Mouse (Mus musculus): ENCODE measurements at regions not wholly inside any gene's neighbourhood (a gene's known extent, or its start where the extent isn't known, plus 50 kb on each side); places are given as distances from the start of the nearest gene placed in this dataset.

- DNase-seq (no peak), ATAC-seq (ENCODE audit: low FRiP score, low TSS enrichment) (no peak)
- no peak overlapping the region for H3K27ac ChIP-seq (replicated peaks; ENCODE audit: low read depth, low read length)
- no peak overlapping the region for H3K9ac ChIP-seq (replicated peaks; ENCODE audit: low read length)
- H3K4me3 ChIP-seq (replicated peaks; ENCODE audit: low read depth, low read length), result no peak overlapping the region
- WGBS, result 59% methylated on average over 5 of the region's 5 CpGs
- no peak overlapping the region for H3K4me2 ChIP-seq (ENCODE audit: low read length)
- no peaks in the 10 kb centered on the region for H3K27me3 ChIP-seq (ENCODE audit: control insufficient read depth, insufficient read depth, low read length)
- H3K36me3 ChIP-seq (ENCODE audit: control insufficient read depth, insufficient read depth, low read length), result no peaks in the 10 kb centered on the region
- no peaks in the 10 kb centered on the region for H3K9me3 ChIP-seq (ENCODE audit: control insufficient read depth, low read length)
- no peaks in the 10 kb centered on the region for H3K4me1 ChIP-seq (ENCODE audit: control insufficient read depth, insufficient read depth, low read length)
Observed at GRCm38 (mm10) chr9:113091881-113092280, 616.2 kb downstream of the Pdcd6ip start.

- no peak overlapping the region for H3K4me2 ChIP-seq (ENCODE audit: low read length)
- H3K9me3 ChIP-seq (ENCODE audit: control insufficient read depth, low read length), result no peaks in the 10 kb centered on the region
- ATAC-seq (ENCODE audit: low FRiP score, low TSS enrichment) (no peak), DNase-seq (no peak)
- H3K9ac ChIP-seq (replicated peaks; ENCODE audit: low read length), result no peak overlapping the region
- no peak overlapping the region for H3K27ac ChIP-seq (replicated peaks; ENCODE audit: low read depth, low read length)
- no peaks in the 10 kb centered on the region for H3K27me3 ChIP-seq (ENCODE audit: control insufficient read depth, insufficient read depth, low read length)
- H3K4me1 ChIP-seq (ENCODE audit: control insufficient read depth, insufficient read depth, low read length), result no peaks in the 10 kb centered on the region
- H3K36me3 ChIP-seq (ENCODE audit: control insufficient read depth, insufficient read depth, low read length), result no peaks in the 10 kb centered on the region
- WGBS, result 83% methylated on average over 10 of the region's 10 CpGs
- H3K4me3 ChIP-seq (replicated peaks; ENCODE audit: low read depth, low read length), result no peak overlapping the region
Observed at GRCm38 (mm10) chr9:113087786-113088185, 620.3 kb downstream of the Pdcd6ip start.

GRCm38 (mm10) chr9:113085281-113085810, 622.7 kb downstream of the Pdcd6ip start:
- no peak overlapping the region for H3K4me3 ChIP-seq (replicated peaks; ENCODE audit: low read depth, low read length)
- ATAC-seq (ENCODE audit: low FRiP score, low TSS enrichment), result no peak
- H3K4me1 ChIP-seq (ENCODE audit: control insufficient read depth, insufficient read depth, low read length), result no peaks in the 10 kb centered on the region
- 89% methylated on average over 5 of the region's 5 CpGs for WGBS
- no peaks in the 10 kb centered on the region for H3K27me3 ChIP-seq (ENCODE audit: control insufficient read depth, insufficient read depth, low read length)
- no peak overlapping the region for H3K9ac ChIP-seq (replicated peaks; ENCODE audit: low read length)
- H3K27ac ChIP-seq (replicated peaks; ENCODE audit: low read depth, low read length), result no peak overlapping the region
- H3K36me3 ChIP-seq (ENCODE audit: control insufficient read depth, insufficient read depth, low read length), result no peaks in the 10 kb centered on the region
- H3K9me3 ChIP-seq (ENCODE audit: control insufficient read depth, low read length), result no peaks in the 10 kb centered on the region
- DNase-seq, result no peak
- H3K4me2 ChIP-seq (ENCODE audit: low read length), result no peak overlapping the region

- no peak for ATAC-seq (ENCODE audit: low FRiP score, low TSS enrichment)
- Histone ChIP-seq H3K27me3 (ENCODE audit: control insufficient read depth, insufficient read depth, low read length) (no peaks in the 10 kb centered on the region), H3K9ac (replicated peaks; ENCODE audit: low read length) (no peak overlapping the region), H3K9me3 (ENCODE audit: control insufficient read depth, low read length) (no peaks in the 10 kb centered on the region), H3K4me1 (ENCODE audit: control insufficient read depth, insufficient read depth, low read length) (no peaks in the 10 kb centered on the region), H3K36me3 (ENCODE audit: control insufficient read depth, insufficient read depth, low read length) (no peaks in the 10 kb centered on the region), H3K4me3 (replicated peaks; ENCODE audit: low read depth, low read length) (no peak overlapping the region), H3K4me2 (ENCODE audit: low read length) (no peak overlapping the region), H3K27ac (replicated peaks; ENCODE audit: low read depth, low read length) (no peak overlapping the region)
- WGBS, result 78% methylated on average over 3 of the region's 3 CpGs
- DNase-seq, result no peak
Observed at GRCm38 (mm10) chr9:113074866-113075265, 633.2 kb downstream of the Pdcd6ip start.

- peak; percentile 32 for DNase-seq
- ATAC-seq (ENCODE audit: low FRiP score, low TSS enrichment), result no peak
- H3K27me3 ChIP-seq (ENCODE audit: control insufficient read depth, insufficient read depth, low read length), result no peaks in the 10 kb centered on the region
- H3K27ac ChIP-seq (replicated peaks; ENCODE audit: low read depth, low read length), result no peak overlapping the region
- no peak overlapping the region for H3K4me3 ChIP-seq (replicated peaks; ENCODE audit: low read depth, low read length)
- no peaks in the 10 kb centered on the region for H3K36me3 ChIP-seq (ENCODE audit: control insufficient read depth, insufficient read depth, low read length)
- H3K9ac ChIP-seq (replicated peaks; ENCODE audit: low read length), result no peak overlapping the region
- no peak overlapping the region for H3K4me2 ChIP-seq (ENCODE audit: low read length)
- no peaks in the 10 kb centered on the region for H3K9me3 ChIP-seq (ENCODE audit: control insufficient read depth, low read length)
- no peaks in the 10 kb centered on the region for H3K4me1 ChIP-seq (ENCODE audit: control insufficient read depth, insufficient read depth, low read length)
- 77% methylated on average over 11 of the region's 11 CpGs for WGBS
Observed at GRCm38 (mm10) chr9:113057415-113057814, 650.6 kb downstream of the Pdcd6ip start.

GRCm38 (mm10) chr9:113044556-113045178, 663.4 kb downstream of the Pdcd6ip start:
- Histone ChIP-seq H3K4me1 (ENCODE audit: control insufficient read depth, insufficient read depth, low read length) (no peaks in the 10 kb centered on the region), H3K9ac (replicated peaks; ENCODE audit: low read length) (no peak overlapping the region), H3K27ac (replicated peaks; ENCODE audit: low read depth, low read length) (no peak overlapping the region), H3K9me3 (ENCODE audit: control insufficient read depth, low read length) (no peaks in the 10 kb centered on the region; the same call in 1 of the 2 replicates), H3K36me3 (ENCODE audit: control insufficient read depth, insufficient read depth, low read length) (no peaks in the 10 kb centered on the region), H3K4me3 (replicated peaks; ENCODE audit: low read depth, low read length) (no peak overlapping the region), H3K4me2 (ENCODE audit: low read length) (no peak overlapping the region), H3K27me3 (ENCODE audit: control insufficient read depth, insufficient read depth, low read length) (no peaks in the 10 kb centered on the region)
- WGBS, result 84% methylated on average over 4 of the region's 4 CpGs
- ATAC-seq (ENCODE audit: low FRiP score, low TSS enrichment) (no peak), DNase-seq (no peak)

- Histone ChIP-seq H3K27ac (replicated peaks; ENCODE audit: low read depth, low read length) (no peak overlapping the region), H3K4me3 (replicated peaks; ENCODE audit: low read depth, low read length) (no peak overlapping the region), H3K36me3 (ENCODE audit: control insufficient read depth, insufficient read depth, low read length) (no peaks in the 10 kb centered on the region), H3K9ac (replicated peaks; ENCODE audit: low read length) (no peak overlapping the region), H3K9me3 (ENCODE audit: control insufficient read depth, low read length) (no peaks in the 10 kb centered on the region), H3K4me1 (ENCODE audit: control insufficient read depth, insufficient read depth, low read length) (no peaks in the 10 kb centered on the region), H3K27me3 (ENCODE audit: control insufficient read depth, insufficient read depth, low read length) (no peaks in the 10 kb centered on the region), H3K4me2 (ENCODE audit: low read length) (no peak overlapping the region)
- WGBS, result 89% methylated on average over 6 of the region's 6 CpGs
- DNase-seq, result no peak
- no peak for ATAC-seq (ENCODE audit: low FRiP score, low TSS enrichment)
Observed at GRCm38 (mm10) chr9:113040885-113041284, 667.2 kb downstream of the Pdcd6ip start.

GRCm38 (mm10) chr9:113033996-113034395, 674.1 kb downstream of the Pdcd6ip start:
- Histone ChIP-seq H3K27ac (replicated peaks; ENCODE audit: low read depth, low read length) (no peak overlapping the region), H3K4me3 (replicated peaks; ENCODE audit: low read depth, low read length) (no peak overlapping the region), H3K36me3 (ENCODE audit: control insufficient read depth, insufficient read depth, low read length) (no peaks in the 10 kb centered on the region), H3K4me2 (ENCODE audit: low read length) (no peak overlapping the region), H3K9me3 (ENCODE audit: control insufficient read depth, low read length) (no peaks in the 10 kb centered on the region), H3K9ac (replicated peaks; ENCODE audit: low read length) (no peak overlapping the region), H3K27me3 (ENCODE audit: control insufficient read depth, insufficient read depth, low read length) (no peaks in the 10 kb centered on the region), H3K4me1 (ENCODE audit: control insufficient read depth, insufficient read depth, low read length) (no peaks in the 10 kb centered on the region)
- 85% methylated on average over 5 of the region's 5 CpGs for WGBS
- ATAC-seq (ENCODE audit: low FRiP score, low TSS enrichment) (no peak), DNase-seq (no peak)

GRCm38 (mm10) chr9:113029091-113029490, 679.0 kb downstream of the Pdcd6ip start:
- Histone ChIP-seq H3K9me3 (ENCODE audit: control insufficient read depth, low read length) (no peaks in the 10 kb centered on the region), H3K4me3 (replicated peaks; ENCODE audit: low read depth, low read length) (no peak overlapping the region), H3K9ac (replicated peaks; ENCODE audit: low read length) (no peak overlapping the region), H3K27ac (replicated peaks; ENCODE audit: low read depth, low read length) (no peak overlapping the region), H3K36me3 (ENCODE audit: control insufficient read depth, insufficient read depth, low read length) (no peaks in the 10 kb centered on the region), H3K4me2 (ENCODE audit: low read length) (no peak overlapping the region), H3K4me1 (ENCODE audit: control insufficient read depth, insufficient read depth, low read length) (no peaks in the 10 kb centered on the region), H3K27me3 (ENCODE audit: control insufficient read depth, insufficient read depth, low read length) (no peaks in the 10 kb centered on the region)
- no peak for ATAC-seq (ENCODE audit: low FRiP score, low TSS enrichment)
- WGBS, result 93% methylated on average over 4 of the region's 4 CpGs
- DNase-seq, result no peak

All from midbrain, embryonic 14.5 days (tissue).